Mouse (Mus musculus): ENCODE results near the gene Tubg2. TPM values are rescaled to one million over a fixed set of nuclear protein-coding genes. Genes with fewer than 3 reads are reported as not detected.

Gene Tubg2
- polyA plus RNA-seq, 1 experiment: 3.4 TPM

DNA sequence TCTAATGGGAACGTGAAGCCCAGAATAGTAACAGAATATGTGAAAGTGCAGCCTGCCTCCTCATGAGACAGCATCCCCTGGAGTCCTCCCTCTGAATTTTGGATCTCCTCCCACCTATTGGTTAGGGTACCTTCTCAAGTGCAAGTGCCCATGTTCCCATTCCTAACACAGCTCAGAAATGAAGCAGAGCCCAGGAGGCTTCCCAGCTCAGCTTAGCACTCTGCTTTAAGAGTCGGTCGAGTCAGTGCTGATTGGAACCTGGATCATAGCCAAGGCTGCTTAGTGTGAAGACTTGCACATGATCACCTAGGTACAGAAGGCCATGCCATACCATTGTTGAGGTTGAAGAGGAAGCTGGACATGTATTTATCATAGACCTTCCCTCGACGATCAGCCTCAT lies 38.4 kb downstream of the Tubg2 start:
- no peak for DNase-seq (ENCODE audit: low read depth)

DNA sequence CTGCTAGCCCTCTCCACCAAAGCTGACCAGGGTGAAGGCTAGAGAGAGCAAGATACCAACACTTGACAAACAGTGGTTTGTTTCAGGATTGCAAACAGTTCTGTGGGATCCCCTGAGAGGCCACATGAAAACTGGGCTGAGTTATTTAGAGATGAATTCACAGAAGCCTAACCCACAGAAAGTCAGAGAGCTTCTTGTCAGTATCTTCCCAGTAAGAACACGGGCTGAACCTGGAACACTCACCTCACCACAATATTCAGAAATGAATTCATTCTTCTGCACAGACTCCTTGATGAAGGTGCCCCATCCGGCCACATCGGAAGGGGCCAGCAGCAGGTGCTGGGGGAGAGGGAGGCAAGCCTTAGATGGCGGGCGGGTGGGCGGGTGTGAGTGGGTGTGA lies 38.9 kb downstream of the Tubg2 start:
- no peak for DNase-seq (ENCODE audit: low read depth)

DNA sequence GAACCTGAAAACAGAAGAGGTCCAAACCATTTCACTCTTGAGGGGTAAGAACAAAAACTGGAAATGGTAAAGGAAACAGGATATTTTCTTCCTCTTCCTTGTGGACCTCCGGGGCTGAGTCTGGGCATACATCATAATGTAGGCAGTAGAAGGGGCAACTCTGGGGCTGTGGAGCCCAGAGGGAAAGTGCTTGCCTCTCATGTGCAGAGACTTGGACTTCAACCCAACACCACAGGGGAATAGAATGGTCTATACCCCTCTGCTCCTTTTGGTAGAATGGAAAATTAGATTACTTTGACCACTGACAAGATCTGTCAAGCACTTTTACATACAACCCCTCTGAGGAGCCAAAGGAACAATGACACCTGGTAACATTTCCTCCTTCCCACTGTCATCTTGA lies 39.4 kb downstream of the Tubg2 start:
- no peak for DNase-seq (ENCODE audit: low read depth)

DNA sequence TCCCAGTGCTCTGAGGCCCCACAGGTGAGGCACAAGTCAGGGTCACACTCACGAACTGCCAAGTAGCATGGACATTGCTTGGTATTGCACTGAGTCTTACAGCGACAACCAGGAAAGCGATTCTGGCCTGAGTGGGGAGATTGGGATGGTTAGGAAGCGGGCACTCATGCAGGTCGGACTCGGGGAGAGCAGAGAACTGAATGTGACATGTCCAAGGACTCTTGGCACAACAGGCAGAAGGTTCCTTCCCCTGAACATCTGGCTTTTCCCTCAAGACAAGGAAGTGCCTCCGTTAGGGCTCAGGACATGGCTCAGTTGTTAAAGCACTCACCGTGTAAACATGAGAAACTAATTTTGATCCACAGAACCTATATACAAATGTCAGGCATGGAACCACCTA lies 39.9 kb downstream of the Tubg2 start:
- DNase-seq (ENCODE audit: low read depth): no peak

DNA sequence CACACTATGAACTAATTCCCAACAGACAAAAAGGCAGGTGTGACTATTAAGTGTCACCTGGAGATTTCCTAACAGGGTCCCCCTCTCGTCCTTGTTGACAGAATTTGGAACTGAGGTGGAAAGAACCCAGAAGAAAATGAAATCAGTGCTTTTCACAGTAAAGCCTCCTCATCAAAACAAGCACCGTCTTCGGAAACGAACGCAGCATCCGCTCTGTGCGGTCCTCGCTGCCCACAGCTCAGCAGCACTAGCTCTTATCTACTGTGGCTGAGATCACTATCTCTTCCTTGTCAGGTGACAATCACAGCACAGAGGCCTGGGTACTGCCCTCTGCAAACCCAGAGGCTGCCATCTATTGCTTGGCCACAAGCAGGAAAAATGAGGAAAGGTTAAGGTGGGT lies 40.5 kb downstream of the Tubg2 start:
- no peak for DNase-seq (ENCODE audit: low read depth)

DNA sequence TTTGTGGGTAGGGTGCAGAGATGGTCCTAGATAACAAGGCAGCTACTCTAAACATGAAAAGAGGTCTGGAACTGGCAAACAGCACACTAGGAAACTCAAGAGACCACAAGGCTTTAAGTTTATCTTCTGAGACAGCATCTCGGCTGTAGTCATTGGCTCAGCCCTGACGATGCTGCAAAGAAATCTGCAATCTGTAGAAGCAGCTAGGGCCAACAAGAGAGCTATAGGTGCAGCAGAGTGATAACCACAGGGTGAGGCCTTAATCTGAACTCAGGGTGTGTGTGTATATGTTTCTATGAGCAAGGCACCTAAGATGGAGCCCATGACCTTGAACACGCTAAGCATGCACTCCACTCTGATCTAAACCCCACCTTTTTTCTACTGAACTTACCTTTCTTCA lies 43.8 kb downstream of the Tubg2 start:
- no peak for DNase-seq (ENCODE audit: low read depth)

DNA sequence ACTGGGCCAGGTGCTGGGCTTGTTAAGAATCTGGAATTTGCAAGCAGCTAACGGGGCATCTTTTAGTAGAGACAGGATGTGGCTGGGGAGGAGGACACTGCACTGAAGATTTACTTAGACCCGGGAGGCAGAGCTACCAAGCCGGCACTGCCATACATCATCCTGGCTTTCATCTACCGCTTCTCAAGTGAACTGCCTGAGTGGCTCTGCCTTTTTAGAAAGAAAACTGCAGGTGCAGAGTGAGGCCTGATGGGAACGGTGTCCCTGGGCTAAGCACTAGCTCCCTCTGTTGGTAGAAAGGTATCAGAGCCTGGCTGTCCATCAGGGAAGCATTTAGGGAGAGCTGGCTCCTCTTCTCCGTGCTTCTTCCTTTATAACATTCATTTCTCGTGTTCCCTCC lies 45.3 kb downstream of the Tubg2 start:
- no peak for DNase-seq (ENCODE audit: low read depth)

Other genes with a start within 250 kb of the Tubg2 start
- gene Stat3, start 216.4 kb upstream of the Tubg2 start, polyA plus RNA-seq (2012; rRNA removed): 106 and 115 TPM in 2 replicates
- gene Cavin1, start 185.0 kb upstream of the Tubg2 start, polyA plus RNA-seq (2012; rRNA removed): 235 and 240 TPM in 2 replicates
- 114 and 137 TPM in 2 replicates for gene Atp6v0a1, start 146.5 kb upstream of the Tubg2 start, polyA plus RNA-seq (2012; rRNA removed)
- gene Naglu, start 85.9 kb upstream of the Tubg2 start, polyA plus RNA-seq (2012; rRNA removed): 44.6 and 52.9 TPM in 2 replicates
- gene Hsd17b1, start 77.5 kb upstream of the Tubg2 start, polyA plus RNA-seq (2012; rRNA removed): 0.43 and 0.55 TPM in 2 replicates
- gene Coasy, start 73.3 kb upstream of the Tubg2 start, polyA plus RNA-seq (2012; rRNA removed): 62.6 and 70.1 TPM in 2 replicates
- 35.0 and 54.3 TPM in 2 replicates for gene Mlx, start 68.6 kb upstream of the Tubg2 start, polyA plus RNA-seq (2012; rRNA removed)
- 1.5 and 2.9 TPM in 2 replicates for gene Psmc3ip, start 60.5 kb upstream of the Tubg2 start, polyA plus RNA-seq (2012; rRNA removed)
- gene Retreg3, start 36.0 kb upstream of the Tubg2 start, polyA plus RNA-seq (2012; rRNA removed): 56.3 and 66.7 TPM in 2 replicates
- gene Tubg1, start 36.0 kb upstream of the Tubg2 start, polyA plus RNA-seq (2012; rRNA removed): 9.0 and 24.0 TPM in 2 replicates
- gene Cntnap1, start 14.6 kb downstream of the Tubg2 start, polyA plus RNA-seq (2012; rRNA removed): 3.7 and 4.1 TPM in 2 replicates
- 22.7 and 28.6 TPM in 2 replicates for gene Plekhh3, start 15.4 kb downstream of the Tubg2 start, polyA plus RNA-seq (2012; rRNA removed)
- 0.34 and 0.45 TPM in 2 replicates for gene Ccr10, start 19.5 kb downstream of the Tubg2 start, polyA plus RNA-seq (2012; rRNA removed)
- 39.4 and 46.5 TPM in 2 replicates for gene Ezh1, start 70.6 kb downstream of the Tubg2 start, polyA plus RNA-seq (2012; rRNA removed)
- 97.9 and 146 TPM in 2 replicates for gene Ramp2, start 90.1 kb downstream of the Tubg2 start, polyA plus RNA-seq (2012; rRNA removed)
- gene Vps25, start 97.8 kb downstream of the Tubg2 start, polyA plus RNA-seq (2012; rRNA removed): 99.1 and 108 TPM in 2 replicates
- gene Wnk4, start 104.7 kb downstream of the Tubg2 start, polyA plus RNA-seq (2012; rRNA removed): 9.5 and 14.6 TPM in 2 replicates
- 0.75 and 0.88 TPM in 2 replicates for gene Cntd1, start 123.1 kb downstream of the Tubg2 start, polyA plus RNA-seq (2012; rRNA removed)
- gene Coa3, start 123.2 kb downstream of the Tubg2 start, polyA plus RNA-seq (2012; rRNA removed): 157 and 167 TPM in 2 replicates
- gene Becn1, start 146.4 kb downstream of the Tubg2 start, polyA plus RNA-seq (2012; rRNA removed): 122 and 158 TPM in 2 replicates
- gene Psme3, start 160.3 kb downstream of the Tubg2 start, polyA plus RNA-seq (2012; rRNA removed): 51.5 and 57.8 TPM in 2 replicates
- 3.2 and 3.6 TPM in 2 replicates for gene Aoc2, start 169.2 kb downstream of the Tubg2 start, polyA plus RNA-seq (2012; rRNA removed)
- gene Aoc3, start 174.7 kb downstream of the Tubg2 start, polyA plus RNA-seq (2012; rRNA removed): 306 and 337 TPM in 2 replicates
- gene G6pc, start 211.7 kb downstream of the Tubg2 start, polyA plus RNA-seq (2012; rRNA removed): 0.32 and 0.80 TPM in 2 replicates

All from gonadal fat pad, adult 2 months (tissue).